Mouse (Mus musculus) Muller cell, postnatal 12 days (primary cell): ENCODE results near the gene Hoxd8.

Source experiments
- DNase-seq: peaks from one replicate; pipeline ENCODE4 v3.0.0-alpha.2; 2015; ENCODE audit errors: inconsistent ontology term

Gene Hoxd8

DNA sequence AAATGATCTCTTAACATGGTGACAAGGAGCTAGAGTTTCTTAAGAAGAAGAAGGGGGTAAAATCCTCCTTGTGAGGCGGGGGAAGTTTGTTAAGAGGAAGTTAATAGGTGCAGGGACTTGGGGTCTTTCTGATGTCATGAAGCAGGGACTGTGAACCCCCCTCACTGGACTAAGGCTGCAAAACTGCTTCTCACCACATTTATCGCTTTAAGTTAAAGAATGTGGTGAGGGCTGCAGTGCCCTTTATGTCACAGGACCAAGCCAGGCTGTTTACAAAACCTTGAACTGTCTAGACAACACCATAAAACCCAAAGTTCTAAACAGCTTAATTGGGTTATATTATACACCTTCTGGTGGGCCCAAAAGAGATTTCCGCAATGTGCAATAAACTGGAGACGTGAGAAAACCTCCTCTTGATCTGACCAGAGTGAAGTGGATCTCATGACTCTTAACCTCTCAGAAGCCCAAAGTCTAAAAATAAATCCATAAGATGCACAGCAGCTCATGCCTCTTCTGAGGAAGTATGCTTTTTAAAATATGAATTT is 19.3 kb upstream of the Hoxd8 start:
- DNase-seq: no peak

GRCm38 (mm10) chr2:74686301-74686987 is 18.0 kb upstream of the Hoxd8 start:
- no peak for DNase-seq

DNA sequence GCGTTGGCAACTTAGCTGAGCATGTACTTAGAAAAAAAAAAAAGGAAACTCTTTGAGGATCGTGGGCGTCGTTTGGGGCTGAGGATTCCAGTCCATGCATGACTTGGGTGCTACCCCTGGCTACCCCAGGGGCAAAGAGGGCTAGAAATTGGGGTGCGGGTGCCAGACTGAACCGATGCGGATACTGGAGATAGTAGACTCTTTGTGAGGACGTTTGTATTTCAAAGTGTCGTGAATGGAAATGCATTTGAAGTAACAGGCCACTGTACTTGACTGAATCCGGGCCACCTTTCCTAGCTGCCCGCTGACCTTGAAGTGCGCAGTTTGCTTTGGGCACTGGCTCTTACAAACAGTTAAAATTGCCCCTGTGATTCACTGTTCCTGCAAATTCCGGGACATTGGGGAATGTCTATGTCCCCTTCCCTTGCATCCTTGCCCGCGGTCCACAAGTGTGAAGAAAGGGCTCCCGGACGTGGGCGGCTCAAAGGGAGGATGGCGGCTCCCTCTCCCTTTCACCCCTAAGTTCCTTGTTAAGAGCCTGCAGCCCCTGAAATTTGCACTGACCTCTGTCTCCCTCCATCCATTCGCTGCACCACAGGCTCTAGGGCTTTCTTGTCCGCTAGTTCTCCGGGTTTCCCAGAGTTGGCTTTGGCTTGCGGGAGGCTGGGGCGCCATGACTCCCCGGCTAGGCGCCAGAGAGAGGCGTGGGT is 17.3 kb upstream of the Hoxd8 start:
- DNase-seq: no peak

GRCm38 (mm10) chr2:74687698-74688555 is 16.5 kb upstream of the Hoxd8 start:
- no peak for DNase-seq

- no peak for DNase-seq
Observed at GRCm38 (mm10) chr2:74688795-74689573, 15.4 kb upstream of the Hoxd8 start.

- DNase-seq: no peak
Observed at GRCm38 (mm10) chr2:74689574-74690337, 14.7 kb upstream of the Hoxd8 start.

- no peak for DNase-seq
Observed at GRCm38 (mm10) chr2:74690338-74690716, 14.1 kb upstream of the Hoxd8 start.

GRCm38 (mm10) chr2:74691022-74691951 is 13.1 kb upstream of the Hoxd8 start, which contains the start of gene Hoxd10:
Gene Hoxd10 (plus strand): TSS chr2:74691924.
- no peak for DNase-seq

GRCm38 (mm10) chr2:74691995-74692807 is 12.2 kb upstream of the Hoxd8 start:
- no peak for DNase-seq

- DNase-seq: no peak
Observed at GRCm38 (mm10) chr2:74692808-74693431, 11.5 kb upstream of the Hoxd8 start.

DNA sequence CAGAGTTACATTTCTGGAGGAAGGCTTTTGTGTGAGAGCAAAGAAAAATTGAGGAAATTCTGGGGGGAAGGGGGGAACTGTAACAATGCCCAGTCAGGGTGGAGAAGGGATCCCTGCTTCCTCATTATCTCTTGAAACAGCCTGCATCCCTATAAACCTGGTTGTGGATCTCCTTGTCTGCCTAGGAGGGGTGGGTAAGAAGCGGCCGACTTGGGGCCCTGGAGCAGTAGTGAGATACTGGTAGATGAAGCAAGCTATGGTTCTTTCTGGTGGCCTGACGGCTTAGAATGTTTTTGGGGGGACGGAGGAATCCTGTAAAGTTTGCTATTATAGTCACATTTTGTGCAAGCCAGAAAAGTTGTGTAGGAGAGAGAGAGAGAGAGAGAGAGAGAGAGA is 11.0 kb upstream of the Hoxd8 start:
- DNase-seq: no peak

GRCm38 (mm10) chr2:74694066-74694465 is 10.3 kb upstream of the Hoxd8 start:
- DNase-seq: no peak

GRCm38 (mm10) chr2:74695383-74695782 is 9.0 kb upstream of the Hoxd8 start:
- DNase-seq: no peak

DNA sequence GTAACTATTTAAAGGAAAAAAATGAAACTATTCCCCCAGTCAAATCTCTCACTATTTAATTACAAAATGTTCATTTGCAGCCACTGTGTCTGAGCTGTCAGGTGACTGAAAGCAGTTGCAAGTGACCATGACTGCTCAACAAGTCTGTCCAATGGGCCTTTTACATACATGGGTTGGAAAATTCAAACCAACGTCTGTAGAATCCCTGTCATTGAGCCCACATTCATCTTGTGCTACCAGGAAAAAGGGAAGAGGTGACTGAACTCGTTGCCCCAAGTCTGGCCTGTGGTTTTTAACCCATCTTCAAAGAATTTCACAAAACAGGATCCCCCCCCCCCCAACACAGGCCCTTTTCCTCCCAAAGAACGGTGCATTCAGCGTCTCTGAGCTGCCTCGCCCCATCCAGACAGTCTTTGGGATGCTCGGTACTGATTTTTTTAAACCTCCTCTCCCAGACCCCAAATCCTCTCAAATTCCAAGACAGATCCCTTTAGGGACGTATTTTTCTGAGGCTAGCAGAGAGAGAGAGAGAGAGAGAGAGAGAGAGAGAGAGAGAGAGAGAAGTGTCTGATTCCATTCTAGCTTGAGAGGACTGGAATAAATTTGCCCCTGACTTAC is 8.5 kb upstream of the Hoxd8 start:
- DNase-seq: no peak

DNA sequence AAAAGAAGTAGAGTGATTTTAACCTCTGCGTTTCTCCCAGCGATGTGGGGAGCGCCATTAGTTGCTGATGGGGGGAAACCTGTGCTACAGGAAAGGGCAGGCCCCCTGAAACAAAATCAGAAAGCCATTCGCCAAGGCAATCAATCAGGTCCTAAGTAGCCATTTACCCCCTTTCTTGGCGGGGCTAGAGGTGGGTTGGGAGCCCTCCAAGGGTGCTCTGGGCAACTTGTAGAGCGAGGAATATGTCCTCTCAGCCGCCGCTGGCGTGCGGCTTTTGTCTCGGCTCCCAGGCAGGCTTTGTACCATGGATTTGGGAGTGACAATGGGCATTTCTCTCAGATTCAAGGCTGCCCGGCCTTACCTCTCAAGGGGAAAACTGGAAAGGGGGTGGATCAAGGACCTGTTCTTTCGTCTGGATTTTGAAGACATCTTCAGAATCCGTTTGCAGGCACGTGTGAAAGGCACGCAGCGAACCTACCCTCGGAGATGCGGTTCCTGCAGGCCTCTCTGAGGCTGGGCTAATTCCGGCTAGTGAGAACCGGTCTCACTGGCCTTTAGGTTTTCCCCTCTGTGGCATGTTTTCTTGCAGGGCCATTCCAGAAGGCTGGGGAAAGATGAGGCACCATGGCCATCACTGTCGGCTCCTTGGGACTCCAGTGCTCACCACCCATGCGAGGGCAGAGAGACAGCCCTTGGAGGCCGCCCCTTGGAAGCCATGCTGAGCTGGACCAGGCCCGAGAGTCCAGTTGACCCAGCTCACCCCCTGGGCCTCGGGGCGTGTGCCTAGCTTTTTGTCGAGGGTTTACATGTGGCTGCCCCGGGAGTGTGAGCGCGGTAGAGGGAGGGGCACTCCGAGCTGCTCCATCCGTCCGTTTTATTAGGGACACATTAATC is 7.7 kb upstream of the Hoxd8 start:
- no peak for DNase-seq

GRCm38 (mm10) chr2:74697567-74698121 is 6.8 kb upstream of the Hoxd8 start, which contains the start of gene Hoxd9:
Gene Hoxd9 (plus strand): TSS chr2:74697727.
- DNase-seq: no peak
